Mouse (Mus musculus): ENCODE results near the gene 4833439L19Rik. TPM values are rescaled to one million over a fixed set of nuclear protein-coding genes. Genes with fewer than 3 reads are reported as not detected.
A peak's percentile ranks its signal among the peaks of the same experiment; 100 is the strongest.

The 4833439L19Rik gene
- polyA plus RNA-seq, 1 experiment from 2014 or later, result 237 TPM

- Histone ChIP-seq H3K9me3 (ENCODE audit: control insufficient read depth, low read length) (no peaks in the 10 kb centered on the region), H3K4me1 (replicated peaks; ENCODE audit: control insufficient read depth, insufficient read depth, low read length) (peaks cover 11% of the 10 kb centered on the region), H3K27me3 (ENCODE audit: control insufficient read depth, insufficient read depth, low read length) (no peaks in the 10 kb centered on the region), H3K27ac (no peak overlapping the region), H3K9ac (no peak overlapping the region), H3K36me3 (replicated peaks; ENCODE audit: control insufficient read depth, insufficient read depth) (0 out of 2 replicates have a peak, but pooled peaks cover 1% of the 10 kb centered on the region), H3K4me2 (replicated peaks) (no peak overlapping the region), H3K4me3 (replicated peaks; ENCODE audit: low read length) (no peak overlapping the region)
- ATAC-seq (ENCODE audit: low FRiP score), result no peak
- 40% methylated on average over 2 of the region's 2 CpGs for WGBS
- DNase-seq (ENCODE audit: low spot score), result no peak
Observed at GRCm38 (mm10) chr13:54571637-54572036, 6.4 kb upstream of the 4833439L19Rik start.

DNA sequence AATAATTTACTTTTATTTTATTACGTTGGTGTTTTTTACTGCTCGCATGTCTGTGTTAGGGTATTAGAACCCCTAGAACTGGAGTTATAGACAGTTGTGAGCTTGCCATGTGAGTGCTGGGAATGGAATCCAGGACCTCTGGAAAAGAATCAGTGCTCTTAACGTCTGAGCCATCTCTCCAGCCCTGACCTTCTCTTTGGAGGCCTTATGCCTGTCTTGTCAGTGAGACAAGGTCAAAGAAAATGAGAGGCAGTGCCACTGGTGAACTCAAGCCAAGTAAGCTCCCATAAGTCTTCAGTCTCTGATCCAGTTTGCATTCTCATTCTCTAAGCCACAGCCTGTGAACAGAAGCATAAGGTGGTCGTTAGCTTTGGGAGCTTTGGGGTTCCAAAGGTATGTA lies 5.5 kb upstream of the 4833439L19Rik start:
- no peak for DNase-seq (ENCODE audit: low spot score)

DNA sequence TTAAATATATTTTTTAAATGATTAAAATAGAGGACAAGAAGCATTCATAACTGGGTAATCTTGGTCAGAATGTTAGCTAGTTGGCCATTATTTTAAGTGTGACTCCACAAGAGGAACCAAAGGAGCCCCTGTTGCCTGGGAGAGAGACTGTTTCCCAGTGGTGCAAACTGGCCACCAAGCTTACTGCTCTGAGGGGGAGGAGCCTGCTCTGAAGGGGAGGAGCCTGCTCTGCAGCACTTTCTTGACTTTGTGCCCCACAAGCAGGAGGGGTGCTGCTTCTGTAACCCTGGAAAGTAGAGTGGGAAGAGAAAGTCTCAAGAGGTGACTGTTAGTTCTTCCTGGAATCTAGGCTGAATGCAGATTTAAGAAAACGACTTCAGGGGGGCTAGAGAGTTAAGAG lies 4.0 kb upstream of the 4833439L19Rik start:
- Histone ChIP-seq H3K4me2 (replicated peaks) (no peak overlapping the region), H3K4me1 (replicated peaks; ENCODE audit: control insufficient read depth, insufficient read depth, low read length) (peaks cover 3% of the 10 kb centered on the region), H3K9ac (no peak overlapping the region), H3K4me3 (replicated peaks; ENCODE audit: low read length) (no peak overlapping the region), H3K27me3 (ENCODE audit: control insufficient read depth, insufficient read depth, low read length) (no peaks in the 10 kb centered on the region), H3K9me3 (ENCODE audit: control insufficient read depth, low read length) (no peaks in the 10 kb centered on the region), H3K36me3 (replicated peaks; ENCODE audit: control insufficient read depth, insufficient read depth) (no peaks in the 10 kb centered on the region), H3K27ac (no peak overlapping the region)
- WGBS, result 43% methylated on average over 1 of the region's 1 CpGs
- DNase-seq (ENCODE audit: low spot score) (no peak), ATAC-seq (ENCODE audit: low FRiP score) (no peak)

More for the DNA sequence above, 5.5 kb upstream of the 4833439L19Rik start:
- no peak overlapping the region for H3K4me3 ChIP-seq (replicated peaks; ENCODE audit: low read length)
- ATAC-seq (ENCODE audit: low FRiP score), result no peak
- no peak overlapping the region for H3K4me2 ChIP-seq (replicated peaks)
- 73% methylated on average over 4 of the region's 4 CpGs for WGBS
- no peaks in the 10 kb centered on the region for H3K36me3 ChIP-seq (replicated peaks; ENCODE audit: control insufficient read depth, insufficient read depth)
- H3K9ac ChIP-seq, result no peak overlapping the region
- no peaks in the 10 kb centered on the region for H3K27me3 ChIP-seq (ENCODE audit: control insufficient read depth, insufficient read depth, low read length)
- no peak overlapping the region for H3K27ac ChIP-seq
- H3K4me1 ChIP-seq (replicated peaks; ENCODE audit: control insufficient read depth, insufficient read depth, low read length), result peaks cover 3% of the 10 kb centered on the region
- H3K9me3 ChIP-seq (ENCODE audit: control insufficient read depth, low read length), result no peaks in the 10 kb centered on the region

- no peak overlapping the region for H3K27ac ChIP-seq
- H3K4me3 ChIP-seq (replicated peaks; ENCODE audit: low read length), result no peak overlapping the region
- no peaks in the 10 kb centered on the region for H3K27me3 ChIP-seq (ENCODE audit: control insufficient read depth, insufficient read depth, low read length)
- ATAC-seq (ENCODE audit: low FRiP score) (no peak), DNase-seq (ENCODE audit: low spot score) (no peak)
- H3K36me3 ChIP-seq (replicated peaks; ENCODE audit: control insufficient read depth, insufficient read depth), result no peaks in the 10 kb centered on the region
- WGBS, result 45% methylated on average over 5 of the region's 5 CpGs
- H3K9me3 ChIP-seq (ENCODE audit: control insufficient read depth, low read length), result no peaks in the 10 kb centered on the region
- H3K4me1 ChIP-seq (replicated peaks; ENCODE audit: control insufficient read depth, insufficient read depth, low read length), result peaks cover 8% of the 10 kb centered on the region
- H3K4me2 ChIP-seq (replicated peaks), result no peak overlapping the region
- H3K9ac ChIP-seq, result no peak overlapping the region
Observed at GRCm38 (mm10) chr13:54568380-54568779, 3.1 kb upstream of the 4833439L19Rik start.

DNA sequence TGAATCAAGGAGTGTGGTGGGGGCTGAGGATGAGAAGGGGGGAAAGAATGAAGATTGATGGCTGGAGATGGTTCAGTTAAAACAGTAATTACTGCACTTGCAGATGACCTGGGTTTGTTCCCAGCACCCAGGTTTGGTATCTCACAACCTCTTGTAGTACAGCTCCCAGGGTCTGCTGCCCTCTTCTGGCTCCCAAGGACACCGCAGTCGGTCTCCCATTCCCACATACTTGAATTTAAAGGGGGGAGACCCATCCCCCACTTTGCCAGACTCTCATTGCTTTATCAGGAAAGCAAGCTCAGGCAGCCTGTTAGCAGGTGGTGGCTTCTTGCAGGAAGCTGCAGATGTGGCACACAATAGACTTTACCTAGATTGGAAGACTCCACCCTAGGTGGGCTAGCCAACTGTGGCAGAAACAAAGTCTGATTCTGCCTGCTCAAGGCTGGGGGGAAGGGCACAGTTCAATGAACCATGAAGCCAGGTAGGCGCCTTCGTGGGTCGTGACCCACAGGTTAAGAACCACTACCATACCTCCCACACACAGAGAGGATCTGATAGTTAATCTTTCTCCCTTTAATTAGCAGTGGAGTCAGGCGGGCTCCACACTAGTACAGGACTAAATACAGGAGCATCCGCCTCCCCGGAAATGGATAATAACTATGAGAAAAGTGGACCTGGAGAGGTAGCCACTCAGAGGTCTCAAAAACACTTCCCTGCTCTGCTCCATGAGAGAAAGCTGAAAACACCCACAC lies 535 bp upstream of the 4833439L19Rik start:
- H3K27me3 ChIP-seq (ENCODE audit: control insufficient read depth, insufficient read depth, low read length), result no peaks in the 10 kb centered on the region
- H3K27ac ChIP-seq, result peak overlapping the region; percentile 89
- H3K9me3 ChIP-seq (ENCODE audit: control insufficient read depth, low read length), result no peaks in the 10 kb centered on the region
- 47% methylated on average over 8 of the region's 8 CpGs for WGBS
- peaks cover 26% of the 10 kb centered on the region for H3K36me3 ChIP-seq (replicated peaks; ENCODE audit: control insufficient read depth, insufficient read depth)
- peak overlapping the region; percentile 84 for H3K4me2 ChIP-seq (replicated peaks)
- H3K4me1 ChIP-seq (replicated peaks; ENCODE audit: control insufficient read depth, insufficient read depth, low read length), result peaks cover 8% of the 10 kb centered on the region
- peak overlapping the region; percentile 97 for H3K9ac ChIP-seq
- peak overlapping the region; percentile 73 for H3K4me3 ChIP-seq (replicated peaks; ENCODE audit: low read length)
- peak; percentile 44 for DNase-seq (ENCODE audit: low spot score)
- peak; percentile 59 for ATAC-seq (ENCODE audit: low FRiP score)

GRCm38 (mm10) chr13:54564232-54565200 lies 719 bp downstream of the 4833439L19Rik start:
- Histone ChIP-seq H3K4me2 (replicated peaks) (peak overlapping the region; percentile 84), H3K9me3 (ENCODE audit: control insufficient read depth, low read length) (no peaks in the 10 kb centered on the region), H3K4me1 (replicated peaks; ENCODE audit: control insufficient read depth, insufficient read depth, low read length) (peaks cover 8% of the 10 kb centered on the region), H3K9ac (peak overlapping the region; percentile 97), H3K27me3 (ENCODE audit: control insufficient read depth, insufficient read depth, low read length) (no peaks in the 10 kb centered on the region), H3K27ac (peak overlapping the region; percentile 89), H3K4me3 (replicated peaks; ENCODE audit: low read length) (peak overlapping the region; percentile 73), H3K36me3 (replicated peaks; ENCODE audit: control insufficient read depth, insufficient read depth) (peaks cover 38% of the 10 kb centered on the region)
- DNase-seq (ENCODE audit: low spot score) (no peak), ATAC-seq (ENCODE audit: low FRiP score) (peak; percentile 63)
- WGBS, result 11% methylated on average over 45 of the region's 45 CpGs

DNA sequence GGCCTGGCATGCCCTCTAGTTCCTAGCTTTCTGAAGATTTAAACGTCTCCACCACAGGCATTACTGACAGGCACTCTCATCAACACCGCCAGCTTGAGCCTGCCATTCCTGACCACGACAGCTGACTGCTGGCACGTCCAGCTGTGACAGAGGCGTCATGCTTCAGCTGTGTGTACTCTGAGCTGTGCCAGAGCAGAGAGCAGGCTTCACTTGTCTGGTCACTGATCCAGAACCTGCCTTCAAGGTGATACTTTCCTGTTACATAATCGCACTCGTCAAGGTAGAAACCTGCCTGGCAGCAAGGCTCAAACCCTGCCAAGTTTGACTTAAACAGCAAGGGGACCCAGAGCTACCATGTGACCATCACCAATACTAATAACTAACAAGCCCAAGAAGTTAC lies 2.7 kb downstream of the 4833439L19Rik start:
- WGBS, result 85% methylated on average over 7 of the region's 7 CpGs
- Histone ChIP-seq H3K27ac (no peak overlapping the region), H3K4me2 (replicated peaks) (no peak overlapping the region), H3K9me3 (ENCODE audit: control insufficient read depth, low read length) (no peaks in the 10 kb centered on the region), H3K9ac (no peak overlapping the region), H3K36me3 (replicated peaks; ENCODE audit: control insufficient read depth, insufficient read depth) (peaks cover 58% of the 10 kb centered on the region), H3K4me1 (replicated peaks; ENCODE audit: control insufficient read depth, insufficient read depth, low read length) (peaks cover 8% of the 10 kb centered on the region), H3K4me3 (replicated peaks; ENCODE audit: low read length) (no peak overlapping the region), H3K27me3 (ENCODE audit: control insufficient read depth, insufficient read depth, low read length) (no peaks in the 10 kb centered on the region)
- DNase-seq (ENCODE audit: low spot score) (no peak), ATAC-seq (ENCODE audit: low FRiP score) (no peak)

DNA sequence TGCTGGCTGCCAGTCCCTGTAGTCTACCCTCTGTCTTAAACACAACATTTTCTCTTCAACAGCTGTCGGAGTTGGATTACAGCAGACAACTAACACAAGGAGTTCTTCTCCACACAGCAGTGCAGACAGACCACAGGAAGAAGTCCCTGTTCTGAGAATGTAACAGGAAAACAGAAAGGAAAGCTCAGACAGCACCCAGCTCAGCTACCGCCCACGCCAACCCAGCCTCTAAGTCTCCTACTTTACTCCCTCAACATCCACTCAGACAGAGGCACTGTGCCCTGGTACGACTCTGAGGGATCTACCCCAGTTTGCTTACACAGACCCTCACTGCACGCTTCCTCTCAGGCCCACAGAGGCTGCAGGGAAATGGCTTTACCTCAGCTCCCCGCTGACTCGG lies 4.6 kb downstream of the 4833439L19Rik start:
- peaks cover 8% of the 10 kb centered on the region for H3K4me1 ChIP-seq (replicated peaks; ENCODE audit: control insufficient read depth, insufficient read depth, low read length)
- 92% methylated on average over 7 of the region's 7 CpGs for WGBS
- no peak overlapping the region for H3K4me2 ChIP-seq (replicated peaks)
- H3K9ac ChIP-seq, result no peak overlapping the region
- H3K27ac ChIP-seq, result no peak overlapping the region
- no peak overlapping the region for H3K4me3 ChIP-seq (replicated peaks; ENCODE audit: low read length)
- DNase-seq (ENCODE audit: low spot score) (no peak), ATAC-seq (ENCODE audit: low FRiP score) (no peak)
- H3K36me3 ChIP-seq (replicated peaks; ENCODE audit: control insufficient read depth, insufficient read depth), result peaks cover 77% of the 10 kb centered on the region
- no peaks in the 10 kb centered on the region for H3K9me3 ChIP-seq (ENCODE audit: control insufficient read depth, low read length)
- no peaks in the 10 kb centered on the region for H3K27me3 ChIP-seq (ENCODE audit: control insufficient read depth, insufficient read depth, low read length)

- no peak overlapping the region for H3K9ac ChIP-seq
- WGBS, result 96% methylated on average over 2 of the region's 2 CpGs
- no peak for DNase-seq (ENCODE audit: low spot score)
- H3K27me3 ChIP-seq (ENCODE audit: control insufficient read depth, insufficient read depth, low read length), result no peaks in the 10 kb centered on the region
- ATAC-seq (ENCODE audit: low FRiP score), result no peak
- H3K9me3 ChIP-seq (ENCODE audit: control insufficient read depth, low read length), result no peaks in the 10 kb centered on the region
- peaks cover 87% of the 10 kb centered on the region for H3K36me3 ChIP-seq (replicated peaks; ENCODE audit: control insufficient read depth, insufficient read depth)
- peaks cover 8% of the 10 kb centered on the region for H3K4me1 ChIP-seq (replicated peaks; ENCODE audit: control insufficient read depth, insufficient read depth, low read length)
- H3K4me2 ChIP-seq (replicated peaks), result no peak overlapping the region
- no peak overlapping the region for H3K27ac ChIP-seq
- no peak overlapping the region for H3K4me3 ChIP-seq (replicated peaks; ENCODE audit: low read length)
Observed at GRCm38 (mm10) chr13:54559656-54560055, 5.6 kb downstream of the 4833439L19Rik start.
